Mouse (Mus musculus) cortical plate, adult 2 months (tissue): Measurements from ENCODE around the gene Fosb.

Experiments used
- CTCF ChIP-seq: fragments of 200-500 bp; IDR thresholded peaks from 2 replicates; pipeline ENCODE4 v1.5.1; 2011; ENCODE audit warnings: mild to moderate bottlenecking, control low read depth, low read length; ENCODE audit not compliant: insufficient read depth; ENCODE audit errors: extremely low read depth
- POLR2A ChIP-seq: fragments of 200-500 bp; IDR thresholded peaks from 2 replicates; pipeline ENCODE4 v1.6.1; 2011; ENCODE audit warnings: mild to moderate bottlenecking, low read length, control low read depth; ENCODE audit not compliant: insufficient read depth; ENCODE audit errors: extremely low read depth

GRCm38 (mm10) chr7:19338060-19338459 is 28.2 kb upstream of the Fosb start:
- TF ChIP-seq POLR2A (no peak), CTCF (no peak)
